Mouse (Mus musculus): Measurements from ENCODE around the gene Psmg1. TPM values are rescaled to one million over a fixed set of nuclear protein-coding genes. Genes with fewer than 3 reads are reported as not detected.
"Not testable (repeated sequence)": the region's sequence is repeated elsewhere in the genome, so short reads cannot be mapped to it uniquely, and the experiment has no call there.

The Psmg1 gene
- total RNA-seq, 2 experiments from 2014 or later: 9.6 to 14.9 TPM

- H3K4me3 ChIP-seq: no peak overlapping the region
- H3K27ac ChIP-seq: no peak overlapping the region
- TF ChIP-seq CTCF (IDR thresholded peaks at IDR 0.05): no peak
- DNase-seq: no peak
- intact Hi-C loops (cut with DNase I): no loop called here
These were observed 1.8 kb upstream of the Psmg1 start for GRCm38 (mm10) chr16:95992596-95992995.

DNA sequence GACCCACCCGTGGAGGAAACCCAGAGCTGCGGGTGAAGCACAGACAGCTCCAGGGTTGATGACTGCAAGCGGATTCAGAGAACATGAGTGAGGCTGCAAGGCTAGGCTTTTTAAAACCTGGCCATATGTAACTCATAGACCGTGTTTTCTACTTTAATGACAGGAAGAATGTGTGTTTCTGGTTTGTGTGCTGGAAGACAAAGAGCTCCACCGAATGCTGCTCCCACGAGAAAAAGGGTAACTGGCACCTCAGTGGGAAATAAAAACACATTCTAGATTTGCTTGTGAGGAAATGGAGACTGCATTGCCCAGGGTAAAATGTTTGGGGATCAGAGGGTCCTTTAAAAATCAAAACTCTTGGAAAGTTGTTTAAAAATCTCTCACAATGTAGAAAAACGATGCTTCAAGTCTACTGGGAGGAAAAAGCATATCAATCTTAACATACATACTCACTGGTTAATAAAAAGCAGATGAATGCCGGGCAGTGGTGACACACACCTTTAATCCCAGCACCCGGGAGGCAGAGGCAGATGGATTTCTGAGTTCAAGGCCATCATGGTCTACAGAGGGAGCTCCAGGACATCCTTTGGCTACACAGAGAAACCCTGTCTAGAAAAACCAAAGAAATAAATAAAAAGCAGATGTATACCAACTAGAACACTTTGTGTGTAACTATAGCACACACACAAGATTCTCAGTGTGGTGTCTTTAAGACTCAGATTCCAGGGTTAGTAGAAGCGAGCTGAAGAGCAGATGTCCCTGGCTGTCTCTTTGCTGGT is 551 bp upstream of the Psmg1 start:
- intact Hi-C loops (cut with DNase I): no loop called here
- peak; percentile 13; the same call in 1 of the 2 replicates for TF ChIP-seq CTCF (IDR thresholded peaks at IDR 0.05)
- peak overlapping the region; percentile 83 for H3K4me3 ChIP-seq

DNA sequence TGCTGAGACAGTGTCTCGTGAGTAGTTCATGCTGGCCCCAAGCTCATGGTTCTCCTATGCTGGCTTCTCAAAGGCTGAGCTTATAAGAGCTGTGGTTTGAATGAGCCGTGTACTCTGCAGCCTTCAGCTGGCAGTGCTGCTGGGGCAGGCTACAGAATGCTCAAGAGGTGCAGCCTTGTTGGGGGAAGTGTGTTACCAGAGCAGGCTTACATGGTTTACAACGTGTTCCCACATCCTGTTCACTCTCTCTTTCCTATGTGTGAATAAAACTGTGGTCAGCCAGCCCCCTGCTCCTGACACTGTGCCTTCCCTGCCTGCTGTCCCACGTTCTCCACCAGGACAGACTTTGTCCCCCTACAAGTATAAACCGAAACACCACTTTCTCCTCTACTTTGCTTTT is 5.8 kb downstream of the Psmg1 start:
- no peak overlapping the region for H3K4me3 ChIP-seq
- intact Hi-C loops (cut with DNase I): no loop called here
- H3K27ac ChIP-seq: no peak overlapping the region
- DNase-seq: no peak
- TF ChIP-seq CTCF (IDR thresholded peaks at IDR 0.05): no peak

More for the DNA sequence above, 551 bp upstream of the Psmg1 start:
- DNase-seq: no peak
- peak overlapping the region; percentile 94 for H3K27ac ChIP-seq

DNA sequence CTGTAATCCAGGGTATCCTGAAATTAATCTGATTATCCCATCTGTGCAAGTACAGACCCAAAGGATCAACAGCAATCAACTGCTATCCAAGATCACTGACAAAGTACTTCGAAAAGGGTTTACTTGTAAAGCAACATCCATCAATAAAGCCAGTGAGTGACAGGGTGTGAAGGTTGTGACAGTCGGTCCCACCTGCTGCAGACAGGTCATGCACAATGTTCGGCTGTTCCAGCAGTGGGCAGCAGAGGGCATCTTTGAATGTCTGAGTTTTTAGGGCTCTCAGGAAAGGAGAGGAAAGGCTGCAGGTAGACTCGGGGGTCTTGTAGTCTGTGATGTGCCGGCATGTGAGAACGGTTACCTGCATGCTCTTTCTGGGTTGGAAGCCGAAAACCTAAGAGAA is 7.2 kb downstream of the Psmg1 start:
- no peak overlapping the region for H3K27ac ChIP-seq
- no peak overlapping the region for H3K4me3 ChIP-seq
- TF ChIP-seq CTCF (IDR thresholded peaks at IDR 0.05): peak; percentile 40; the same call in 1 of the 2 replicates
- intact Hi-C loops (cut with DNase I): no loop called here
- DNase-seq: no peak

- Histone ChIP-seq H3K4me3 (no peak overlapping the region), H3K27ac (no peak overlapping the region)
- no peak for DNase-seq
- intact Hi-C loops (cut with DNase I): no loop called here
- no peak for TF ChIP-seq CTCF (IDR thresholded peaks at IDR 0.05)
These were observed 19.9 kb downstream of the Psmg1 start for GRCm38 (mm10) chr16:95970841-95971240.

DNA sequence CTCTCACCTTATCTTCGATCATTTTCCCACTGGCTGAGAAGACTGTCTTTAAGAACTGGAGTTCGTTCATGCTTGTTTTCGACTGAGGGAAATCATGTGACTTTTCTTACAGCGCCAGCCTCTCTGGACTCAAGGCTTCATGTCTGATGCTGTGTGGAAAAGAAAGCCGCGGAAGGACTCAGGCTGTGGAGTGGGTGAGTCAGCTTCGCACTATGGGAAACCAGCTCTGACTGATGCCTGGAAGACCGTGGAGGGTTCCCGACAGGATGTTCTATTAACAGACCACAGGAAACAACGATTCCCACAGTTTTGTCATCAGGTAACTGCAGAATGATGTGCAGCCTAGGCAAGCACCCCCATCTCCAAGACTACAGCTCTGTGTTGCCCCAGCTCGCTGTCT is 23.3 kb downstream of the Psmg1 start:
- Histone ChIP-seq H3K27ac (no peak overlapping the region), H3K4me3 (no peak overlapping the region)
- intact Hi-C loops (cut with DNase I): no loop called here
- DNase-seq: no peak
- no peak for TF ChIP-seq CTCF (IDR thresholded peaks at IDR 0.05)

- DNase-seq: no peak
- H3K4me3 ChIP-seq: no peak overlapping the region
- intact Hi-C loops (cut with DNase I): no loop called here
- no peak overlapping the region for H3K27ac ChIP-seq
- peak; percentile 61 for TF ChIP-seq CTCF (IDR thresholded peaks at IDR 0.05)
These were observed 26.2 kb downstream of the Psmg1 start for GRCm38 (mm10) chr16:95964427-95965023.

- intact Hi-C loops (cut with DNase I); DNase-seq; H3K4me3 ChIP-seq; H3K27ac ChIP-seq: not testable (repeated sequence)
These were observed 29.3 kb downstream of the Psmg1 start for GRCm38 (mm10) chr16:95961484-95961883.

- intact Hi-C loops (cut with DNase I); DNase-seq; H3K4me3 ChIP-seq; H3K27ac ChIP-seq: not testable (repeated sequence)
These were observed 30.1 kb downstream of the Psmg1 start for GRCm38 (mm10) chr16:95960689-95961088.

DNA sequence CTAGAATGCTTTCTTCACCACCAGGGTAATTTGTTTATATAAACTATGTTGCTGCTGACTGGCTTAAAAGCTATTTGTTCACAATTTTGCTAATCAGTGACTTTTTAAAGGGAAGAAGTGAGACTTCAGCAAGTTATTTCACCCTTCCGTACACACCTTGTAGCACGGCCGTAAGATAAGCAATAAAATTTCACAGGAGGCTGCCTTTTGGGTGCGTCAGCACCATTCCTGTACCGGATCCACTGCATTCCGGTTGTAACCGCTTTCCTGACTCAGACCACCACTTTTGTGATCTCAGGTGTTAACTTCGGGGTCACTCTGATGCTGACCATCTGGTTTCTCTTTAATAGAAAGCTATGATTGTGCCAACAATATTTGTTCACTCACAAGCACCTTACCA is 32.7 kb downstream of the Psmg1 start:
- intact Hi-C loops (cut with DNase I): no loop called here
- H3K27ac ChIP-seq: no peak overlapping the region
- no peak overlapping the region for H3K4me3 ChIP-seq
- DNase-seq: no peak
- no peak for TF ChIP-seq CTCF (IDR thresholded peaks at IDR 0.05)

- H3K27ac ChIP-seq: no peak overlapping the region
- intact Hi-C loops (cut with DNase I): no loop called here
- H3K4me3 ChIP-seq: no peak overlapping the region
- no peak for DNase-seq
- TF ChIP-seq CTCF (IDR thresholded peaks at IDR 0.05): peak; percentile 42
These were observed 34.1 kb downstream of the Psmg1 start for GRCm38 (mm10) chr16:95956618-95957017.

GRCm38 (mm10) chr16:95955716-95956346 is 34.9 kb downstream of the Psmg1 start:
- DNase-seq: no peak
- no peak for TF ChIP-seq CTCF (IDR thresholded peaks at IDR 0.05)
- Histone ChIP-seq H3K27ac (no peak overlapping the region), H3K4me3 (no peak overlapping the region)
- intact Hi-C loops (cut with DNase I): no loop called here

- intact Hi-C loops (cut with DNase I): no loop called here
- Histone ChIP-seq H3K4me3 (no peak overlapping the region), H3K27ac (no peak overlapping the region)
- no peak for TF ChIP-seq CTCF (IDR thresholded peaks at IDR 0.05)
- DNase-seq: no peak
These were observed 36.4 kb downstream of the Psmg1 start for GRCm38 (mm10) chr16:95954341-95954740.

All from gastrocnemius, adult 2 months (tissue).